In the genomic region with DNA sequence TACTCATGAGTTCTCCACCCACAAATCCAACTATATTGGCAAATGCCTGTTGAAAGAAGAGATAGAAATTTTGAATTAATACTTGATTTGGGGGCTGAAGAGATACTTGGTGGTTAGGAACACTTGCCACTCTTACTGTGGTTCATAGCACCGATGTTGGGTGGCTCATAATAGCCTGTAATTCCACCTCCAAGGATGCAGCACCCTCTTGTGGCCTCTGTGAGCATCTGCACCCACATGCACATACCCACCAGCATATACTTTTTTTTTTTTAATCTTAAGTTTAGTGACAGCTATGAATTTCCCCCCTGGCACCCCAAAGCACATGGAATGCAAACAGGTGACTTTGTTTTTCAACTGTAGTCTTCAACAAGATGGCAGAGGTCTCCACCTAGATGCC, we compare ENCODE assay signal across 18 mouse cellular contexts.
DNase-seq lines count a peak whose midpoint lies in the region; ATAC-seq and TF ChIP-seq lines count a peak whose summit lies in the region.
"Had no signal": no experiment of that assay in that cellular context is flagged by ENCODE, and none has a peak within 500 bp of the region (broad histone marks: within the 10 kb centered on the region; RNA-seq: fewer than 3 reads in every experiment).

No protein-coding gene starts in this region.

- H3K36me3 ChIP-seq in kidney, postnatal 0 days (ENCODE audit: insufficient read depth, low read length), result no peaks in the 10 kb centered on the region
- H3K36me3 ChIP-seq in kidney, embryonic 14.5 days (ENCODE audit: control insufficient read depth, insufficient read depth, low read length), result no peaks in the 10 kb centered on the region
- no peaks in the 10 kb centered on the region for H3K36me3 ChIP-seq in testis, adult 2 months (ENCODE audit: control insufficient read depth, insufficient read depth, low read length)
- no peaks in the 10 kb centered on the region for H3K36me3 ChIP-seq in forebrain, embryonic 14.5 days (ENCODE audit: control insufficient read depth, insufficient read depth, low read length)
- H3K36me3 ChIP-seq: hindbrain, embryonic 13.5 days; liver, embryonic 13.5 days; neural tube, embryonic 12.5 days had no signal

- H3K4me2 ChIP-seq in kidney, postnatal 0 days (ENCODE audit: low read length), result no peak overlapping the region
- no peak overlapping the region for H3K4me2 ChIP-seq in kidney, embryonic 14.5 days (replicated peaks; ENCODE audit: low read depth, low read length)
- H3K4me2 ChIP-seq in forebrain, embryonic 14.5 days (ENCODE audit: low read length), result no peak overlapping the region
- H3K4me2 ChIP-seq: hindbrain, embryonic 13.5 days; liver, embryonic 13.5 days; neural tube, embryonic 12.5 days had no signal

- no peak overlapping the region for H3K9ac ChIP-seq in kidney, postnatal 0 days (ENCODE audit: low read depth, low read length)
- no peak overlapping the region for H3K9ac ChIP-seq in kidney, embryonic 14.5 days (ENCODE audit: low read depth, low read length)
- H3K9ac ChIP-seq in forebrain, embryonic 14.5 days (ENCODE audit: low read length), result no peak overlapping the region
- H3K9ac ChIP-seq: hindbrain, embryonic 13.5 days; liver, embryonic 13.5 days; neural tube, embryonic 12.5 days had no signal

- no peaks in the 10 kb centered on the region for H3K27me3 ChIP-seq in cerebellum, adult 2 months (ENCODE audit: control insufficient read depth, insufficient read depth, low read length)
- no peaks in the 10 kb centered on the region for H3K27me3 ChIP-seq in kidney, postnatal 0 days (ENCODE audit: insufficient read depth, low read length)
- no peaks in the 10 kb centered on the region for H3K27me3 ChIP-seq in kidney, embryonic 14.5 days (ENCODE audit: control insufficient read depth, insufficient read depth, low read length)
- no peaks in the 10 kb centered on the region for H3K27me3 ChIP-seq in testis, adult 2 months (ENCODE audit: control insufficient read depth, insufficient read depth, low read length)
- no peaks in the 10 kb centered on the region for H3K27me3 ChIP-seq in forebrain, embryonic 14.5 days (replicated peaks; ENCODE audit: control insufficient read depth, insufficient read depth, low read length)
- H3K27me3 ChIP-seq: hindbrain, embryonic 13.5 days; liver, embryonic 13.5 days; neural tube, embryonic 12.5 days had no signal

- no peak for DNase-seq in cerebellum, adult 2 months
- no peak for DNase-seq in kidney, postnatal 0 days (ENCODE audit: low spot score)
- no peak for DNase-seq in testis, postnatal 10 days (ENCODE audit: low spot score)
- DNase-seq in thymus, postnatal 14 days, result no peak
- DNase-seq in forebrain, embryonic 14.5 days (ENCODE audit: low spot score), result no peak
- DNase-seq: adrenal gland, adult 8-10 months; cerebellum, adult 8-10 months; gastrocnemius, postnatal 10 days; heart, postnatal 10 days; kidney, adult 11 months; kidney, postnatal 25 days; liver, embryonic 13.5 days; lung, postnatal 10 days had no signal

- no peak for ATAC-seq in cerebellum, adult (ENCODE audit: insufficient number of reproducible peaks, low FRiP score, low TSS enrichment)
- no peak for ATAC-seq in kidney, postnatal 0 days (replicated peaks; ENCODE audit: low FRiP score, low read depth)
- ATAC-seq in kidney, embryonic 14.5 days (ENCODE audit: low FRiP score, low TSS enrichment), result no peak
- ATAC-seq in forebrain, embryonic 14.5 days, result no peak

- no peak for TF ChIP-seq POLR2A in cerebellum, adult 2 months (IDR thresholded peaks at IDR 0.05; ENCODE audit: borderline replicate concordance, insufficient read depth, low read length)
- TF ChIP-seq POLR2A in testis, adult 2 months (IDR thresholded peaks at IDR 0.05; ENCODE audit: control insufficient read depth, low read depth, low read length), result no peak

- no peaks in the 10 kb centered on the region for H3K4me1 ChIP-seq in cerebellum, adult 2 months (ENCODE audit: control insufficient read depth, insufficient read depth, low read length)
- no peaks in the 10 kb centered on the region for H3K4me1 ChIP-seq in kidney, postnatal 0 days (replicated peaks; ENCODE audit: insufficient read depth, low read length)
- no peaks in the 10 kb centered on the region for H3K4me1 ChIP-seq in kidney, embryonic 14.5 days (ENCODE audit: control insufficient read depth, insufficient read depth, low read length)
- no peaks in the 10 kb centered on the region for H3K4me1 ChIP-seq in testis, adult 2 months (ENCODE audit: control insufficient read depth, insufficient read depth, low read length)
- no peaks in the 10 kb centered on the region for H3K4me1 ChIP-seq in forebrain, embryonic 14.5 days (ENCODE audit: control insufficient read depth, insufficient read depth, low read length)
- H3K4me1 ChIP-seq: hindbrain, embryonic 13.5 days; liver, embryonic 13.5 days; neural tube, embryonic 12.5 days had no signal

- peak; percentile 13; the same call in 1 of the 2 replicates for TF ChIP-seq CTCF in cerebellum, adult 2 months (IDR thresholded peaks at IDR 0.05; ENCODE audit: borderline replicate concordance, insufficient read depth, low read depth, low read length)
- TF ChIP-seq CTCF in kidney, postnatal 0 days (IDR thresholded peaks at IDR 0.05; ENCODE audit: low read depth), result peak; percentile 16; the same call in 1 of the 2 replicates
- TF ChIP-seq CTCF in testis, adult 2 months (IDR thresholded peaks at IDR 0.05; ENCODE audit: control insufficient read depth, insufficient read depth, insufficient replicate concordance, low read depth, low read length), result peak; percentile 54; the same call in 1 of the 2 replicates

- no peaks in the 10 kb centered on the region for H3K9me3 ChIP-seq in kidney, postnatal 0 days (replicated peaks; ENCODE audit: low read length)
- H3K9me3 ChIP-seq in kidney, embryonic 14.5 days (ENCODE audit: control insufficient read depth, low read length), result no peaks in the 10 kb centered on the region
- H3K9me3 ChIP-seq in forebrain, embryonic 14.5 days (replicated peaks; ENCODE audit: control insufficient read depth, low read length), result peaks cover 6% of the 10 kb centered on the region; the same call in 1 of the 2 replicates
- H3K9me3 ChIP-seq: liver, embryonic 13.5 days had no signal

- H3K27ac ChIP-seq in cerebellum, adult 2 months (ENCODE audit: insufficient read depth, low read length), result no peak overlapping the region
- no peak overlapping the region for H3K27ac ChIP-seq in kidney, postnatal 0 days
- no peak overlapping the region for H3K27ac ChIP-seq in kidney, embryonic 14.5 days (ENCODE audit: low read depth, low read length)
- no peak overlapping the region for H3K27ac ChIP-seq in testis, adult 2 months (ENCODE audit: control insufficient read depth, insufficient read depth, low read depth, low read length)
- no peak overlapping the region for H3K27ac ChIP-seq in forebrain, embryonic 14.5 days (ENCODE audit: low read depth, low read length)
- H3K27ac ChIP-seq: hindbrain, embryonic 13.5 days; liver, embryonic 13.5 days; neural tube, embryonic 12.5 days had no signal

- WGBS in cerebellum, adult 2 months, result 78% methylated on average over 1 of the region's 1 CpGs
- WGBS in kidney, postnatal 0 days, result 68% methylated on average over 1 of the region's 1 CpGs
- 78% methylated on average over 1 of the region's 1 CpGs for WGBS in kidney, embryonic 14.5 days
- 78% methylated on average over 1 of the region's 1 CpGs for WGBS in forebrain, embryonic 14.5 days

- no peak overlapping the region for H3K4me3 ChIP-seq in cerebellum, adult 2 months (replicated peaks; ENCODE audit: insufficient read depth, low read depth, low read length)
- no peak overlapping the region for H3K4me3 ChIP-seq in kidney, postnatal 0 days (replicated peaks; ENCODE audit: low read depth, low read length)
- H3K4me3 ChIP-seq in kidney, embryonic 14.5 days (ENCODE audit: low read length), result no peak overlapping the region
- H3K4me3 ChIP-seq in testis, adult 2 months (ENCODE audit: control insufficient read depth, low read depth, low read length), result no peak overlapping the region
- H3K4me3 ChIP-seq in forebrain, embryonic 14.5 days (ENCODE audit: low read depth, low read length), result no peak overlapping the region
- H3K4me3 ChIP-seq: hindbrain, embryonic 13.5 days; liver, embryonic 13.5 days; neural tube, embryonic 12.5 days had no signal
